Mouse (Mus musculus) kidney, embryonic 15.5 days (tissue): ENCODE measurements at regions not wholly inside any gene's neighbourhood (a gene's known extent, or its start where the extent isn't known, plus 50 kb on each side); places are given as distances from the start of the nearest gene placed in this dataset.

ENCODE experiments used
- ATAC-seq: fragments of 200-750 bp; cut with Nextera tagmentation; replicated peaks from 2 replicates; pipeline ENCODE4 v1.8.0; 2017; ENCODE audit warnings: moderate TSS enrichment; ENCODE audit not compliant: low FRiP score
- H3K27ac ChIP-seq: fragments of 300-500 bp; sonication (generic); 2 replicates; pipeline ENCODE4 v1.5.1; 2015; ENCODE audit warnings: mild to moderate bottlenecking, inconsistent platforms
- H3K27me3 ChIP-seq: fragments of 300-500 bp; sonication (generic); 2 replicates; pipeline ENCODE4 v1.6.1; 2015; ENCODE audit warnings: inconsistent platforms
- H3K36me3 ChIP-seq: fragments of 300-500 bp; sonication (generic); 2 replicates; pipeline ENCODE4 v1.6.1; 2015; ENCODE audit warnings: inconsistent platforms
- H3K4me1 ChIP-seq: fragments of 300-500 bp; sonication (generic); 2 replicates; pipeline ENCODE4 v1.6.1; 2015; ENCODE audit warnings: inconsistent platforms
- H3K4me2 ChIP-seq: fragments of 300-500 bp; sonication (generic); 2 replicates; pipeline ENCODE4 v1.6.1; 2015; ENCODE audit warnings: moderate library complexity, mild to moderate bottlenecking, inconsistent platforms
- H3K4me3 ChIP-seq: fragments of 300-500 bp; sonication (generic); replicated peaks from 2 replicates; pipeline ENCODE4 v1.5.1; 2015; ENCODE audit warnings: mild to moderate bottlenecking, inconsistent platforms
- H3K9ac ChIP-seq: fragments of 300-500 bp; sonication (generic); 2 replicates; pipeline ENCODE4 v1.6.1; 2015; ENCODE audit warnings: mild to moderate bottlenecking, inconsistent platforms
- H3K9me3 ChIP-seq: fragments of 300-500 bp; sonication (generic); replicated peaks from 2 replicates; pipeline ENCODE4 v1.6.1; 2016; ENCODE audit warnings: inconsistent platforms
- WGBS: fragments of 180-500 bp; shearing (Covaris S2); methylation state at CpG from one replicate; pipeline ENCODE4 v1.1.7; 2015; ENCODE audit warnings: mixed read lengths; 5-methylcytosine and 5-hydroxymethylcytosine counted together

DNA sequence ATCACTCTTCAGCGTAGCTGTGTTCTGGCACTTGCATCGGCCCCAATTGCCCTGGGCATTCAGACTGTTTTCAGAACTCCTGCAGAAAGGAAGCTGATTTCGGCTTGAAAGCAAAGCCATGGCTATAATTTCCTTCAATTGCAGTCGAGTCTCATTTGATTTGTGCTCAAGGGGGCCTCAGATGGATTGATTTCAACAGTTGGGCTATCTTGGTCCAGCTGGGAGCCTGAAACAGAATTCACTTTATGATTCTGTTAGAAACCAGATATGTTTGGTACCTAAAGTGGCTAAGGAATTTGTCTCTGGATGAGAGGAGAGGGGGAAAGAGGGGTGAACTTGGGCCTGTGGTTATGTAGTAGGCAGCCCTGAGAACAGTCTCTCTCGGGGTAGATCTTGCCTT, 214.4 kb upstream of the Stt3b start:
- peaks cover 19% of the 10 kb centered on the region for H3K4me1 ChIP-seq
- H3K27ac ChIP-seq, result 0 out of 2 replicates have a peak overlapping the region, but pooled peaks have one; percentile 15
- no peak overlapping the region for H3K4me3 ChIP-seq
- H3K9me3 ChIP-seq, result no peaks in the 10 kb centered on the region
- H3K9ac ChIP-seq, result no peak overlapping the region
- H3K36me3 ChIP-seq, result no peaks in the 10 kb centered on the region
- H3K4me2 ChIP-seq, result no peak overlapping the region
- 18% methylated on average over 5 of the region's 5 CpGs for WGBS
- ATAC-seq, result 0 out of 2 replicates have a peak, but pooled peaks have one; percentile 25
- H3K27me3 ChIP-seq, result no peaks in the 10 kb centered on the region

DNA sequence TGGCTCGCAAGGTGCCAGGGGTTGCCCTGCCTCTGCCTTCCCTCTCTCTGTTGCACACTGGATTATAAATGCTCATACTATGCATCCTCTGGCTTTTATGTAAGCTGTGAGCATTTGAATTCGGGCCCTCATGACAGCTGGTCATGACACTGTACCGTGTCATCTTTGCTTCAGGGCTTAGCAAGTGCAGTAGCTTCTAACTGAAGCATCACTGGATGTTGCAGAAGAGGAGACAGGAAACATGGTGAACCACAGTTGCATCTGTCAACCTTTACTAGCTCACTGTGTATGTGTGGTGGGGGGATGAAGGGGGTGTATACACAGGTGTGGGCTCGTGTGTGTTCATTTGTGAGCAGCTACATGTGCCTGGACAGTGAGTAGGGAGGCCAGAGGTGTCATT, 216.1 kb upstream of the Stt3b start:
- no peak overlapping the region for H3K9ac ChIP-seq
- no peak for ATAC-seq
- H3K4me2 ChIP-seq, result no peak overlapping the region
- no peaks in the 10 kb centered on the region for H3K9me3 ChIP-seq
- peaks cover 19% of the 10 kb centered on the region for H3K4me1 ChIP-seq
- no peaks in the 10 kb centered on the region for H3K27me3 ChIP-seq
- no peaks in the 10 kb centered on the region for H3K36me3 ChIP-seq
- no peak overlapping the region for H3K4me3 ChIP-seq
- WGBS, result 82% methylated on average over 4 of the region's 4 CpGs
- no peak overlapping the region for H3K27ac ChIP-seq

DNA sequence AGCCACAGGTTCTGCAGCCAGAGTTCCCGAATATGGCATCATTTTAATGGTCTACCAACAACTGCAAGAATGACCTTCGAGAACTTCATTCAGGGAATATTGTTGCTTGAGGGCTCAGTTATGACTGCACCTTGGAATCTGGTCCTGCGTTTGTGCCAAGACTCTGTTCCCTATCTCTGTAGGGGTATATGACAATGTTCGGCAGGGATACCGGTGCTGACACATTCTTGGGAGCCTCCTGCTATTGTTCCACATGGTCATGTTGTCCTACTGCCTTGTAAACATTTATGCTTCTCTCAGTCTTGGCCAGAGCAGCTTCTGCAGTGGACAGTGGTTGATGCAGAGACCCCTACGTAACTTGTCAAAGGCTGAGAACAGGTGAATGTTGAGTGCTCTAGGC, 216.8 kb upstream of the Stt3b start:
- Histone ChIP-seq H3K4me1 (peaks cover 19% of the 10 kb centered on the region), H3K9ac (no peak overlapping the region), H3K4me3 (no peak overlapping the region), H3K4me2 (no peak overlapping the region), H3K9me3 (no peaks in the 10 kb centered on the region), H3K27me3 (no peaks in the 10 kb centered on the region), H3K36me3 (no peaks in the 10 kb centered on the region), H3K27ac (no peak overlapping the region)
- no peak for ATAC-seq
- 85% methylated on average over 6 of the region's 6 CpGs for WGBS

DNA sequence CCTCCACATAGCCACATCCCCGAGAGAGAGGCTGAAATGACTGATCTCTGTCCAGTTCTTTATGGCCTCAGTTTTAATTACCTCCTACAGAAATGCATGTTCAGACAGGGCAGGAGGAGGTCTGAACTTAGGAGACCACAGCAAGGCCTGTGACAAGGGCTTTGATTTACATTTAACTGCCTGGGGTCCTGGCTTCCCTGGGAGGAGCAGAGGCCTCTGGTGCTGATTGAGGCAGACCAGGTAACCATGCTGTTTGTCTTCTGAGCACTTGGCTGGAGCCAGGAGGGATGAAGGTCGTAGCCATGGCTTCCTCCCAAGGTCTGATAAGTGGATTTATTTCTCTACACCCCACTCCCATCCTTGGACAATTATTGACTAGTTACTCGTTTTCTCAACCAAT, 224.0 kb upstream of the Stt3b start:
- 13% methylated on average over 3 of the region's 3 CpGs for WGBS
- H3K4me2 ChIP-seq, result no peak overlapping the region
- H3K36me3 ChIP-seq, result no peaks in the 10 kb centered on the region
- no peaks in the 10 kb centered on the region for H3K9me3 ChIP-seq
- H3K4me3 ChIP-seq, result no peak overlapping the region
- no peak overlapping the region for H3K9ac ChIP-seq
- no peak; the same call in 1 of the 2 replicates for ATAC-seq
- 0 out of 2 replicates have a peak overlapping the region, but pooled peaks have one; percentile 10 for H3K27ac ChIP-seq
- H3K4me1 ChIP-seq, result peaks cover 8% of the 10 kb centered on the region
- H3K27me3 ChIP-seq, result no peaks in the 10 kb centered on the region

DNA sequence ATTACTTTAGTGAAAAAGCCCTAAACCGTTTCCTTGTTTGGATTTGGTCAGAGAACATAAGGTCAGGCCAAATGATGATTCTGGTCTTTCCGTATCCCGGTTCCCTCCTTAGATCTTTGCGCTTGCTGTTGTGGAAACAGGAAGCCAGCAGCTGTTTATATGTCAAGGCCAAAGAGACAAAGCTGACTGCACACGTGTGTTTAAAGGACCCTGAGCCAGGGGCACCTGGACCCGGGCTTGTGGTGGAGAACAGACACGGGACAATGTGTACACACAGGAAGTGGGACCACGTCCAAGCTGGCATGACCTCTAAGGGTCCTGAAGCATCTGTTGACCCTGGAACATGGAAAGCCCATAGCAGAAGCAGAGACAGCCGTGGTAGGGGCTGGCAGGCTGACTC, 233.4 kb upstream of the Stt3b start:
- peaks cover 19% of the 10 kb centered on the region for H3K4me1 ChIP-seq
- no peak overlapping the region for H3K9ac ChIP-seq
- no peak for ATAC-seq
- H3K4me3 ChIP-seq, result no peak overlapping the region
- no peaks in the 10 kb centered on the region for H3K27me3 ChIP-seq
- H3K36me3 ChIP-seq, result no peaks in the 10 kb centered on the region
- no peak overlapping the region for H3K27ac ChIP-seq
- WGBS, result 46% methylated on average over 9 of the region's 9 CpGs
- H3K9me3 ChIP-seq, result no peaks in the 10 kb centered on the region
- no peak overlapping the region for H3K4me2 ChIP-seq

DNA sequence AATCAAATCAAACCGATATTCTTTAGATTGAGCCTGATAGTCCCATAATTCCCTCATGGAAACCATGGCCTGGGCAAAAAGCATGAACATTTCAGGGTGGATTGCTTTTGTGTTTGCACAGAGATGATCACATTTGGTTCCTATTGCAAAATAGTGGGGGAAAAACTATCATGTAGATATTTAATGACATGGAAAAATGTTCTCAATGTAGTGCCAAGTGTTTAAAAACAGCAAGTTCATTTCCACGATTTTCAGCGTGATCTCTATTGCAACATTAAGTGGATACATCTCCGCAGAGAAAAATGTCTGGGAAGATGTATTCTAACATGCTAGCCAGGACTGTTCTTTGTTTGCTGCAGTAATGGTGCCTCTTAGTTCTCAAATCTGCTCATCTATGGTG, 235.0 kb upstream of the Stt3b start:
- no peak for ATAC-seq
- H3K4me3 ChIP-seq, result no peak overlapping the region
- H3K4me2 ChIP-seq, result no peak overlapping the region
- no peaks in the 10 kb centered on the region for H3K27me3 ChIP-seq
- H3K9me3 ChIP-seq, result no peaks in the 10 kb centered on the region
- no peaks in the 10 kb centered on the region for H3K36me3 ChIP-seq
- H3K27ac ChIP-seq, result no peak overlapping the region
- H3K4me1 ChIP-seq, result peaks cover 24% of the 10 kb centered on the region
- no peak overlapping the region for H3K9ac ChIP-seq
- WGBS, result 91% methylated on average over 4 of the region's 4 CpGs

DNA sequence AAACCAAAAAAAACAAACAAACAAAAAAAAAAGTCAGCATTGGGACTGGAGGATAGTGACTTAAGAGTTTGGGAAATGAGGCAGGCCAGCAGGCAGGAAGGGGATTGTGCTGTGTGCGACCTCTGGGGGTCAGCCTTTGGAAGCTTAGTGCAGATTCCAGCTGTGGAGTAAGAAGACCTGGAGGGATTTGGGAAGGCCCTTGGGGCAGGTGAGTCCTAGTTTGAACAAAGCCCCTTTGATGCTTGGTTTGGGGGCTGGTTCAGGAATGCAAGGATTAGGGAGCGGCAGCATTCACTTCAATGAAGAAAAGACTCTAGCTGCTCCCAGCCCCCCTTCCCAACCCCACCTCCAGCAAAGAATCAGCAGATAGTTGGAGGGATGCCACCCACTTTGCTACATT, 235.6 kb upstream of the Stt3b start:
- H3K9ac ChIP-seq, result no peak overlapping the region
- H3K4me1 ChIP-seq, result peaks cover 24% of the 10 kb centered on the region
- no peaks in the 10 kb centered on the region for H3K36me3 ChIP-seq
- no peaks in the 10 kb centered on the region for H3K9me3 ChIP-seq
- ATAC-seq, result no peak
- no peak overlapping the region for H3K4me2 ChIP-seq
- H3K27me3 ChIP-seq, result no peaks in the 10 kb centered on the region
- H3K27ac ChIP-seq, result no peak overlapping the region
- H3K4me3 ChIP-seq, result no peak overlapping the region
- WGBS, result 80% methylated on average over 2 of the region's 2 CpGs

DNA sequence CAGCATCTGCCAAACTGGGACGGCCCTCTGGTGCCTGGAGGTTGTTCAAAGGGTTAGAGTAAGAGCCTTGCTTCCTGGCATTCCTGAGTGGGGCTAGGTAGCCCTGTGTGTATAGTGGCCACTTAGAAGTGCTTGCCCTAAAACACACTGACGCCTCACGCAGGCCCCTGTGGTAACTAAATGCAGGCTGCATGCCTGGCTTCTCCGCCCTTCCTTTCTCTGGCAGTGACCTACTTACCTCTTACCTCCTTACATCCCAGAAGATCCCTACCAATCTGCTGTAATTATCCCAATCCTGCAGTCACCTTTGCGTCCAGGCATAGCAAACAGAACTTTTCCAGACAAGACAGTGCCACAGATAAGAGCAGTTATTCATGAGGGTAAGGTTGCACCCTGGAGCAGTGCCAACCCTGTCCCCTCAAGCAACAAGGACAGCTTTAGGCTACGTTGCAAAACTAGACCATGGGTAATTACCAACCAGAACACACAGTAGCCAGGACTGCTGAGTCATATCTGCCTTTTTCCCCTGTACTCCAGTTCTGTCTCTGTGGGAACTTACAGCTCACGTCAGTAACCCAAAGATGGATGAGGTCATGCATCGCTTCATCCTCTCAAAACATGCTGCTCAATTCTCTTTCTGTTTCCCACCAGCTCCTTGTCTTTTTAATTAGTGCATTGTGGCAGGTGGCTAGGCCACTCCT, 237.6 kb upstream of the Stt3b start:
- H3K9me3 ChIP-seq, result no peaks in the 10 kb centered on the region
- no peaks in the 10 kb centered on the region for H3K36me3 ChIP-seq
- no peak overlapping the region for H3K4me3 ChIP-seq
- ATAC-seq, result peak; percentile 72
- no peak overlapping the region for H3K27ac ChIP-seq
- no peak overlapping the region for H3K9ac ChIP-seq
- peaks cover 24% of the 10 kb centered on the region for H3K4me1 ChIP-seq
- H3K27me3 ChIP-seq, result no peaks in the 10 kb centered on the region
- no peak overlapping the region for H3K4me2 ChIP-seq
- 54% methylated on average over 8 of the region's 8 CpGs for WGBS

DNA sequence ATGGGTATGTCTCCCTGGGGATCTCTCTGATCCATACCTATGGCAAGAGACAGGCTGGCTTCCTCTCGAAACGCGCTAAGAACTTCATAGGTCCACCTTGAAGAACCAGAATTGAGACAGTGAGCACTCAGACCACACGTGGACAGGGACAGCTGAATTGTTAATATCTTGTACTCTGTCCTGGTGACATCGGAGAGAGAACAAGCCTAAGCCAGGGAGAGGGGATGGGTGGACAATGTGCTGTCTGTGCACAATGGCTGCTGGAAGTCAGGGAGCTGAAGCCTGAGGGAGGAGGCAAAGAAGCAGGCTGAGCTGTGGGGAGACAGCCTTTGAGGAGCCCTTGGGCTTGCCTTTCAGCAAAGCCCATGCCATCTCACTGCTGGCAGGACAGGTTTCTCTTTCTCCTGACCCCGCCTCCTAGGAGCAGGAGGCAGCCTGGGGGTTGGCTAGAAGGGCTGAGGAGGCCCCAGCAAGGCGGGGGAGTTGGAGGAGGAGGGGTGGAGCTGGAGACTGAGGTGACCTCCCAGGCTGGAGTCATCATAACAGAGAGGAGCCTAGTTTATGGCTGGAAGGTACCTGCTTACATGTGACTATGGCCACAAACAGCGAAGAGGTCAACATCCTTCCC, 238.6 kb upstream of the Stt3b start:
- H3K4me3 ChIP-seq, result no peak overlapping the region
- peaks cover 22% of the 10 kb centered on the region for H3K4me1 ChIP-seq
- no peaks in the 10 kb centered on the region for H3K27me3 ChIP-seq
- peak; percentile 50; the same call in 1 of the 2 replicates for ATAC-seq
- H3K36me3 ChIP-seq, result no peaks in the 10 kb centered on the region
- 0 out of 2 replicates have a peak overlapping the region, but pooled peaks have one; percentile 23 for H3K4me2 ChIP-seq
- no peaks in the 10 kb centered on the region for H3K9me3 ChIP-seq
- WGBS, result 59% methylated on average over 8 of the region's 8 CpGs
- H3K27ac ChIP-seq, result no peak overlapping the region
- no peak overlapping the region for H3K9ac ChIP-seq

DNA sequence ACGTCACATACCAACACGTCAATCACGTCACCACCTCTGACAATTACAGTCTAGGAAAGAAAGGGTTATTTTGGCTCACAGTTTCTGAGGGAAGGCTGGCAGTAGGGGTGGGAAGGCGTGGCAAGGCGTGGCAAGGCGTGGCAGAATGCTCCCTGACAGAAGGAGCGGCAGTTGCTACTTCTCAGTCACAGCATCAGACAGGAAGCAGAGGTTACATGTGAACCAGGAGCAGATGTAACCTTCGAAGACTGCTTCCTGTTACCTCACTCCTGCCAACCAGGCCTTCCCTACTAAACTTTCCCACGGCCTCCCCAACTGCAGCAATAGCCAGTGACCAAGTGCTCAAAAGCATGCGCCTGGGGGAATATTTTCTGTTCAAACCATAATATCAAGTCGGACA, 240.9 kb upstream of the Stt3b start:
- Histone ChIP-seq H3K27me3 (no peaks in the 10 kb centered on the region), H3K4me2 (no peak overlapping the region), H3K4me3 (no peak overlapping the region), H3K4me1 (peaks cover 21% of the 10 kb centered on the region), H3K36me3 (no peaks in the 10 kb centered on the region), H3K9ac (no peak overlapping the region), H3K27ac (no peak overlapping the region), H3K9me3 (no peaks in the 10 kb centered on the region)
- ATAC-seq, result no peak
- 91% methylated on average over 11 of the region's 11 CpGs for WGBS

DNA sequence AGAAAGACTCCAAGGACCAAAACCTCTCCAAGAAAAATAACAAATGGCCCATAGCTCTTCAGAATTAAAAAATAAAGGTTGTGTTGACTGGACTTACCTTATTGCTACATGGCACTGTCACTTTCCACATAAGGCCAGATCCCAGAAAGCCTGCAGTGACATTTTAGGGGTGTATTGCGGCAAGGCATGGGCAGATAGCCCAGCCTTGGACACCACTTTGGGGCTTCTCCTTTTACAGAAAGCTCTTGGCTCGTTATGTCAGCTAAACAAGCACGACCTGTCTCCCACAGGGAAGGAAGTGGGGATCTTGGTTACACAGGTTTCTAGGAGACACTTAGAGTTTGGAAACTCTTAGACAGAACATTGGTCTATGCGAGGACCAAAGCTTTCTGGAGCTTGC, 241.3 kb upstream of the Stt3b start:
- Histone ChIP-seq H3K4me3 (no peak overlapping the region), H3K9me3 (no peaks in the 10 kb centered on the region), H3K27ac (no peak overlapping the region), H3K36me3 (no peaks in the 10 kb centered on the region), H3K27me3 (no peaks in the 10 kb centered on the region), H3K4me1 (peaks cover 21% of the 10 kb centered on the region), H3K9ac (no peak overlapping the region), H3K4me2 (no peak overlapping the region)
- 82% methylated on average over 4 of the region's 4 CpGs for WGBS
- no peak for ATAC-seq

DNA sequence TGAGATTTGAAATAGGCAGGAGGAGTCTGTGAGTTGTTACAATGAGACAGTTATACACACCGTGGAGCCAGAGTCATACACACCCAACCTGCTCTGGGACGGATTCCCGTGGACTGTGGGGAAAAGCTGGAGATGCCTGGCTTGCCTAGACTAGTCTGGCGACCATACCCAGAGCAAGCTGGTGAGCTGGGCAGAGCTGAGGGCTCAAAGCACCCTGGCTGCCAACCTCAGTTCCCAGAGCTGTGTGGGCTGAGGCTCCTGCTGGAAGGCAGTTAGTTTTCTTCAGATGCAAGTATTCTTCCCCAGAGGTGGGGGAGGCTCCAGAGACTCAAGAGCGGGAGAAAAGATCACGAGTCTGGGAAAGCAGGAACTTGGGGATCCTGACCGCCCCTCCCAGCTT, 247.9 kb upstream of the Stt3b start:
- H3K4me2 ChIP-seq, result no peak overlapping the region
- no peaks in the 10 kb centered on the region for H3K9me3 ChIP-seq
- H3K4me3 ChIP-seq, result no peak overlapping the region
- 0 out of 2 replicates have a peak, but pooled peaks cover 4% of the 10 kb centered on the region for H3K4me1 ChIP-seq
- no peaks in the 10 kb centered on the region for H3K27me3 ChIP-seq
- 86% methylated on average over 7 of the region's 7 CpGs for WGBS
- no peak overlapping the region for H3K27ac ChIP-seq
- no peak overlapping the region for H3K9ac ChIP-seq
- no peak for ATAC-seq
- H3K36me3 ChIP-seq, result no peaks in the 10 kb centered on the region
